Mouse (Mus musculus): ENCODE data around the gene Tcea2. TPM values are rescaled to one million over a fixed set of nuclear protein-coding genes. Genes with fewer than 3 reads are reported as not detected.

Gene Tcea2
- polyA plus RNA-seq, 1 experiment: 13.0 TPM

GRCm38 (mm10) chr2:181683381-181683780 lies 3.3 kb downstream of the Tcea2 start:
- Histone ChIP-seq H3K27ac (ENCODE audit: insufficient read depth, low read length) (no peak overlapping the region), H3K27me3 (ENCODE audit: control insufficient read depth, insufficient read depth, low read length, poor library complexity, severe bottlenecking) (no peaks in the 10 kb centered on the region), H3K9me3 (replicated peaks; ENCODE audit: control insufficient read depth, insufficient read depth, low read length, poor library complexity, severe bottlenecking) (no peaks in the 10 kb centered on the region), H3K4me3 (ENCODE audit: low read depth, low read length) (no peak overlapping the region), H3K9ac (ENCODE audit: low read depth, poor library complexity, severe bottlenecking) (no peak overlapping the region), H3K36me3 (ENCODE audit: control insufficient read depth, insufficient read depth, low read length, poor library complexity, severe bottlenecking) (no peaks in the 10 kb centered on the region), H3K4me1 (ENCODE audit: control insufficient read depth, insufficient read depth, low read length) (no peaks in the 10 kb centered on the region)
- no peak for TF ChIP-seq CTCF (IDR thresholded peaks at IDR 0.05; ENCODE audit: low read depth, low read length)
- TF ChIP-seq POLR2A (IDR thresholded peaks at IDR 0.05; ENCODE audit: insufficient read depth, low read length): no peak
- no peak for TF ChIP-seq EP300 (IDR thresholded peaks at IDR 0.05; ENCODE audit: insufficient read depth, low read depth, low read length)

- no peaks in the 10 kb centered on the region for H3K4me1 ChIP-seq (ENCODE audit: control insufficient read depth, insufficient read depth, low read length)
- H3K4me3 ChIP-seq (ENCODE audit: low read depth, low read length): no peak overlapping the region
- no peaks in the 10 kb centered on the region for H3K9me3 ChIP-seq (replicated peaks; ENCODE audit: control insufficient read depth, insufficient read depth, low read length, poor library complexity, severe bottlenecking)
- TF ChIP-seq CTCF (IDR thresholded peaks at IDR 0.05; ENCODE audit: low read depth, low read length) (no peak), POLR2A (IDR thresholded peaks at IDR 0.05; ENCODE audit: insufficient read depth, low read length) (no peak), EP300 (IDR thresholded peaks at IDR 0.05; ENCODE audit: insufficient read depth, low read depth, low read length) (no peak)
- H3K27me3 ChIP-seq (ENCODE audit: control insufficient read depth, insufficient read depth, low read length, poor library complexity, severe bottlenecking): no peaks in the 10 kb centered on the region
- H3K36me3 ChIP-seq (ENCODE audit: control insufficient read depth, insufficient read depth, low read length, poor library complexity, severe bottlenecking): 0 out of 2 replicates have a peak, but pooled peaks cover 4% of the 10 kb centered on the region
- H3K27ac ChIP-seq (ENCODE audit: insufficient read depth, low read length): no peak overlapping the region
- H3K9ac ChIP-seq (ENCODE audit: low read depth, poor library complexity, severe bottlenecking): no peak overlapping the region
Measured at GRCm38 (mm10) chr2:181684713-181685112, 4.6 kb downstream of the Tcea2 start.

GRCm38 (mm10) chr2:181685686-181686085 lies 5.6 kb downstream of the Tcea2 start:
- no peak for TF ChIP-seq EP300 (IDR thresholded peaks at IDR 0.05; ENCODE audit: insufficient read depth, low read depth, low read length)
- no peak for TF ChIP-seq POLR2A (IDR thresholded peaks at IDR 0.05; ENCODE audit: insufficient read depth, low read length)
- TF ChIP-seq CTCF (IDR thresholded peaks at IDR 0.05; ENCODE audit: low read depth, low read length): no peak
- no peaks in the 10 kb centered on the region for H3K27me3 ChIP-seq (ENCODE audit: control insufficient read depth, insufficient read depth, low read length, poor library complexity, severe bottlenecking)

GRCm38 (mm10) chr2:181687586-181687985 lies 7.5 kb downstream of the Tcea2 start:
- Histone ChIP-seq H3K9ac (ENCODE audit: low read depth, poor library complexity, severe bottlenecking) (no peak overlapping the region), H3K9me3 (replicated peaks; ENCODE audit: control insufficient read depth, insufficient read depth, low read length, poor library complexity, severe bottlenecking) (no peaks in the 10 kb centered on the region), H3K27me3 (ENCODE audit: control insufficient read depth, insufficient read depth, low read length, poor library complexity, severe bottlenecking) (no peaks in the 10 kb centered on the region), H3K4me1 (ENCODE audit: control insufficient read depth, insufficient read depth, low read length) (no peaks in the 10 kb centered on the region), H3K36me3 (ENCODE audit: control insufficient read depth, insufficient read depth, low read length, poor library complexity, severe bottlenecking) (0 out of 2 replicates have a peak, but pooled peaks cover 4% of the 10 kb centered on the region), H3K27ac (ENCODE audit: insufficient read depth, low read length) (no peak overlapping the region), H3K4me3 (ENCODE audit: low read depth, low read length) (no peak overlapping the region)
- TF ChIP-seq POLR2A (IDR thresholded peaks at IDR 0.05; ENCODE audit: insufficient read depth, low read length) (no peak), EP300 (IDR thresholded peaks at IDR 0.05; ENCODE audit: insufficient read depth, low read depth, low read length) (no peak), CTCF (IDR thresholded peaks at IDR 0.05; ENCODE audit: low read depth, low read length) (no peak)

More at GRCm38 (mm10) chr2:181685686-181686085, 5.6 kb downstream of the Tcea2 start:
- H3K36me3 ChIP-seq (ENCODE audit: control insufficient read depth, insufficient read depth, low read length, poor library complexity, severe bottlenecking): 0 out of 2 replicates have a peak, but pooled peaks cover 4% of the 10 kb centered on the region
- no peak overlapping the region for H3K9ac ChIP-seq (ENCODE audit: low read depth, poor library complexity, severe bottlenecking)
- no peaks in the 10 kb centered on the region for H3K9me3 ChIP-seq (replicated peaks; ENCODE audit: control insufficient read depth, insufficient read depth, low read length, poor library complexity, severe bottlenecking)
- no peaks in the 10 kb centered on the region for H3K4me1 ChIP-seq (ENCODE audit: control insufficient read depth, insufficient read depth, low read length)
- H3K27ac ChIP-seq (ENCODE audit: insufficient read depth, low read length): no peak overlapping the region
- H3K4me3 ChIP-seq (ENCODE audit: low read depth, low read length): no peak overlapping the region

GRCm38 (mm10) chr2:181689466-181690160 lies 9.5 kb downstream of the Tcea2 start:
- no peak overlapping the region for H3K27ac ChIP-seq (ENCODE audit: insufficient read depth, low read length)
- H3K36me3 ChIP-seq (ENCODE audit: control insufficient read depth, insufficient read depth, low read length, poor library complexity, severe bottlenecking): 0 out of 2 replicates have a peak, but pooled peaks cover 4% of the 10 kb centered on the region
- H3K27me3 ChIP-seq (ENCODE audit: control insufficient read depth, insufficient read depth, low read length, poor library complexity, severe bottlenecking): no peaks in the 10 kb centered on the region
- TF ChIP-seq CTCF (IDR thresholded peaks at IDR 0.05; ENCODE audit: low read depth, low read length) (no peak), POLR2A (IDR thresholded peaks at IDR 0.05; ENCODE audit: insufficient read depth, low read length) (no peak), EP300 (IDR thresholded peaks at IDR 0.05; ENCODE audit: insufficient read depth, low read depth, low read length) (no peak)
- no peaks in the 10 kb centered on the region for H3K4me1 ChIP-seq (ENCODE audit: control insufficient read depth, insufficient read depth, low read length)
- no peak overlapping the region for H3K4me3 ChIP-seq (ENCODE audit: low read depth, low read length)
- no peak overlapping the region for H3K9ac ChIP-seq (ENCODE audit: low read depth, poor library complexity, severe bottlenecking)
- no peaks in the 10 kb centered on the region for H3K9me3 ChIP-seq (replicated peaks; ENCODE audit: control insufficient read depth, insufficient read depth, low read length, poor library complexity, severe bottlenecking)

- Histone ChIP-seq H3K9ac (ENCODE audit: low read depth, poor library complexity, severe bottlenecking) (no peak overlapping the region), H3K36me3 (ENCODE audit: control insufficient read depth, insufficient read depth, low read length, poor library complexity, severe bottlenecking) (0 out of 2 replicates have a peak, but pooled peaks cover 4% of the 10 kb centered on the region), H3K9me3 (replicated peaks; ENCODE audit: control insufficient read depth, insufficient read depth, low read length, poor library complexity, severe bottlenecking) (no peaks in the 10 kb centered on the region), H3K4me1 (ENCODE audit: control insufficient read depth, insufficient read depth, low read length) (no peaks in the 10 kb centered on the region), H3K27ac (ENCODE audit: insufficient read depth, low read length) (no peak overlapping the region), H3K27me3 (ENCODE audit: control insufficient read depth, insufficient read depth, low read length, poor library complexity, severe bottlenecking) (no peaks in the 10 kb centered on the region), H3K4me3 (ENCODE audit: low read depth, low read length) (no peak overlapping the region)
- TF ChIP-seq POLR2A (IDR thresholded peaks at IDR 0.05; ENCODE audit: insufficient read depth, low read length) (no peak), CTCF (IDR thresholded peaks at IDR 0.05; ENCODE audit: low read depth, low read length) (no peak), EP300 (IDR thresholded peaks at IDR 0.05; ENCODE audit: insufficient read depth, low read depth, low read length) (no peak)
Measured at GRCm38 (mm10) chr2:181691083-181691482, 11.0 kb downstream of the Tcea2 start.

All from ES-Bruce4 (cell line).